Mouse (Mus musculus): ENCODE results near the gene Slc9b2.

GRCm38 (mm10) chr3:135351857-135352256, 44.4 kb downstream of the Slc9b2 start:
- no peak for TF ChIP-seq CTCF (IDR thresholded peaks at IDR 0.05; ENCODE audit: low read depth, low read length)
- no peak for TF ChIP-seq POLR2A (IDR thresholded peaks at IDR 0.05; ENCODE audit: extremely low read depth, insufficient read depth, low read length)
